Mouse (Mus musculus): ENCODE measurements around the gene Camta1. TPM values are rescaled to one million over a fixed set of nuclear protein-coding genes. Genes with fewer than 3 reads are reported as not detected.
A peak's percentile ranks its signal among the peaks of the same experiment; 100 is the strongest.

Camta1 gene
- polyA plus RNA-seq, 2 experiments: 7.3 to 32.8 TPM

DNA sequence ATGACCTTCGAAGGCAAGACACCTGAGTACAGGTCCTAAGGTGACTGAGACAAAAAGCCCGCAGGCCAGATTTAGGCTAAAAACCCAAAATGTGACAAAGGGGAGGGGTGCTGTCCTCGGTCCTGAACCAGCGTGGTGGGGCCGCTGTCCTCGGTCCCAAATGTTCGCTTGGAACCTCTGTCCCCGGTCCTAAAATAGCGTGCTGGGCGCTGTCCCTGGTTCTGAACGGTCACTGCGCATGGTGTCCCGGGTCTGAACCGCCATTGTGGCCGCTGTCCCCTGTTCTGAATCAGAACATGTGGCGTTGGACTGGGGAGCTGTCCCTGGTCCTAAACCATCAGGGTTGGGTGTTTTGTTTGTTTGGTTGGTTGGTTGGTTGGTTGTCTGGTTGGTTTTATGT lies 257.2 kb downstream of the Camta1 start:
- Histone ChIP-seq H3K9me3 (ENCODE audit: control insufficient read depth, low read length) (no peaks in the 10 kb centered on the region), H3K36me3 (replicated peaks; ENCODE audit: control insufficient read depth, insufficient read depth, low read depth) (no peaks in the 10 kb centered on the region), H3K27ac (no peak overlapping the region), H3K4me1 (replicated peaks; ENCODE audit: control insufficient read depth in 2 of 2, insufficient read depth in 2 of 2, low read length in 1 of 2) (no peaks in the 10 kb centered on the region), H3K9ac (replicated peaks) (no peak overlapping the region), H3K4me2 (ENCODE audit: low read depth) (no peak overlapping the region), H3K4me3 (ENCODE audit: insufficient read depth in 1 of 2, low read depth in 2 of 2, low read length in 2 of 2) (no peak overlapping the region), H3K27me3 (ENCODE audit: control insufficient read depth, insufficient read depth, low read length) (no peaks in the 10 kb centered on the region)
- TF ChIP-seq EP300 (IDR thresholded peaks at IDR 0.05; ENCODE audit: low read depth): no peak
- no peak for TF ChIP-seq CTCF (IDR thresholded peaks at IDR 0.05; ENCODE audit: low read depth)
- peak; percentile 28 to 43 (median 33) for DNase-seq (ENCODE audit: low read depth in 3 of 3, low spot score in 3 of 3)
- WGBS (ENCODE audit: insufficient replicate concordance): 10% methylated on average over 16 of the region's 16 CpGs
- no peak; the same call in 1 of the 2 replicates for ATAC-seq (ENCODE audit: insufficient read depth)

GRCm38 (mm10) chr4:151603586-151603985 lies 258.1 kb downstream of the Camta1 start:
- no peak overlapping the region for H3K4me3 ChIP-seq (ENCODE audit: insufficient read depth in 1 of 2, low read depth in 2 of 2, low read length in 2 of 2)
- H3K9ac ChIP-seq (replicated peaks): no peak overlapping the region
- H3K27ac ChIP-seq: no peak overlapping the region
- no peaks in the 10 kb centered on the region for H3K4me1 ChIP-seq (replicated peaks; ENCODE audit: control insufficient read depth in 2 of 2, insufficient read depth in 2 of 2, low read length in 1 of 2)
- DNase-seq (ENCODE audit: low read depth in 3 of 3, low spot score in 3 of 3) (no peak), ATAC-seq (ENCODE audit: insufficient read depth) (no peak)
- no peaks in the 10 kb centered on the region for H3K36me3 ChIP-seq (replicated peaks; ENCODE audit: control insufficient read depth, insufficient read depth, low read depth)
- H3K27me3 ChIP-seq (ENCODE audit: control insufficient read depth, insufficient read depth, low read length): no peaks in the 10 kb centered on the region
- H3K9me3 ChIP-seq (ENCODE audit: control insufficient read depth, low read length): no peaks in the 10 kb centered on the region
- H3K4me2 ChIP-seq (ENCODE audit: low read depth): no peak overlapping the region
- WGBS (ENCODE audit: insufficient replicate concordance): 66% methylated on average over 9 of the region's 9 CpGs
- TF ChIP-seq EP300 (IDR thresholded peaks at IDR 0.05; ENCODE audit: low read depth): no peak
- no peak for TF ChIP-seq CTCF (IDR thresholded peaks at IDR 0.05; ENCODE audit: low read depth)

DNA sequence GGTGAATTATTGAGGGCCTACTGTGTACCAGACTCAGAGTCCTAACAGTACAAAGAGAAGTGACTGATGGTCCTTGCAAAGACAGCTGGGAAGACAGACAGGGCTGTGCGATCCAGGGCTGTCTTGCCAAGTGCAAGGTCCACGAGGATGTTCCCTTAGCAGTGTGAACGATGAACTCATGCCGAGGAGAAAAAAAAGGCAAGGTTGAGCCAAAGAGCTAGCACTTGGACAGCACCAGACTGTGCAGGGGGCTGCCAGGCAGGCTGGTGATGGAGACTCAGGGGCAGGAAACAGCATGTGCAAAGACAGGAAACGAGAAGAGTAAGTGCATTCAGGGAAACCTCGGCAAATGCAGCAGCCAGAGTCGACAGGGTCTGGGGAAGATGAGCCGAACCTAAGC lies 266.6 kb downstream of the Camta1 start:
- ATAC-seq (ENCODE audit: insufficient read depth): no peak
- WGBS (ENCODE audit: insufficient replicate concordance): 41% methylated on average over 8 of the region's 8 CpGs
- H3K4me2 ChIP-seq (ENCODE audit: low read depth): no peak overlapping the region
- no peaks in the 10 kb centered on the region for H3K4me1 ChIP-seq (replicated peaks; ENCODE audit: control insufficient read depth in 2 of 2, insufficient read depth in 2 of 2, low read length in 1 of 2)
- H3K27me3 ChIP-seq (ENCODE audit: control insufficient read depth, insufficient read depth, low read length): no peaks in the 10 kb centered on the region
- H3K9ac ChIP-seq (replicated peaks): no peak overlapping the region
- no peaks in the 10 kb centered on the region for H3K36me3 ChIP-seq (replicated peaks; ENCODE audit: control insufficient read depth, insufficient read depth, low read depth)
- no peak for TF ChIP-seq CTCF (IDR thresholded peaks at IDR 0.05; ENCODE audit: low read depth)
- no peak for TF ChIP-seq EP300 (IDR thresholded peaks at IDR 0.05; ENCODE audit: low read depth)
- no peak overlapping the region for H3K4me3 ChIP-seq (ENCODE audit: insufficient read depth in 1 of 2, low read depth in 2 of 2, low read length in 2 of 2)
- no peak overlapping the region for H3K27ac ChIP-seq
- DNase-seq (ENCODE audit: low read depth in 3 of 3, low spot score in 3 of 3): no peak
- no peaks in the 10 kb centered on the region for H3K9me3 ChIP-seq (ENCODE audit: control insufficient read depth, low read length)

DNA sequence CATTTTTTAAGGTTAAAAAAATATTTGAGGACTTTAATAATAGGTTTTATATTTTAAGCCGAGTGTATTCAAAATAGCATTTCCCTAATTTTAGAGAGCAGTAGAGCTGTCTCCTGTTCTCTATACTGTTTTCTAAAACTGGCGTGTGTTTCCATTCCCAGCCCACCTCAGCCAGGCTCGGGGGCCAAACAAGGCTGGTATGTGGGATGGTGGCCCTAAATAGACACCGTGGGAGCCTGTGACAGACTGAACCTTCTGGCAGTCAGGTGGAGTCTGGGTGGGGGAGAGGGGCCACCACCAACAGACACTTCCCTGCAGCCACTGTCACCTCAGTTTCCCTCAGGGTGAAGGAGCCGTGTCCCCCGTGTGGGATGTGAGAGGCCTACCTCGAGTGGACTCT lies 268.6 kb downstream of the Camta1 start:
- TF ChIP-seq CTCF (IDR thresholded peaks at IDR 0.05; ENCODE audit: low read depth) (no peak), EP300 (IDR thresholded peaks at IDR 0.05; ENCODE audit: low read depth) (no peak)

GRCm38 (mm10) chr4:151586074-151586473 lies 275.6 kb downstream of the Camta1 start:
- no peak overlapping the region for H3K4me3 ChIP-seq (ENCODE audit: insufficient read depth in 1 of 2, low read depth in 2 of 2, low read length in 2 of 2)
- H3K4me2 ChIP-seq (ENCODE audit: low read depth): no peak overlapping the region
- H3K4me1 ChIP-seq (replicated peaks; ENCODE audit: control insufficient read depth in 2 of 2, insufficient read depth in 2 of 2, low read length in 1 of 2): no peaks in the 10 kb centered on the region
- no peak for DNase-seq (ENCODE audit: low read depth in 3 of 3, low spot score in 3 of 3)
- WGBS (ENCODE audit: insufficient replicate concordance): 69% methylated on average over 9 of the region's 9 CpGs
- no peaks in the 10 kb centered on the region for H3K27me3 ChIP-seq (ENCODE audit: control insufficient read depth, insufficient read depth, low read length)
- no peak for TF ChIP-seq CTCF (IDR thresholded peaks at IDR 0.05; ENCODE audit: low read depth)
- no peaks in the 10 kb centered on the region for H3K9me3 ChIP-seq (ENCODE audit: control insufficient read depth, low read length)
- no peak for ATAC-seq (ENCODE audit: insufficient read depth)
- H3K27ac ChIP-seq: no peak overlapping the region
- H3K9ac ChIP-seq (replicated peaks): no peak overlapping the region
- H3K36me3 ChIP-seq (replicated peaks; ENCODE audit: control insufficient read depth, insufficient read depth, low read depth): no peaks in the 10 kb centered on the region

More for the DNA sequence above, 268.6 kb downstream of the Camta1 start:
- H3K36me3 ChIP-seq (replicated peaks; ENCODE audit: control insufficient read depth, insufficient read depth, low read depth): no peaks in the 10 kb centered on the region
- no peak for ATAC-seq (ENCODE audit: insufficient read depth)
- H3K4me3 ChIP-seq (ENCODE audit: insufficient read depth in 1 of 2, low read depth in 2 of 2, low read length in 2 of 2): no peak overlapping the region
- no peaks in the 10 kb centered on the region for H3K4me1 ChIP-seq (replicated peaks; ENCODE audit: control insufficient read depth in 2 of 2, insufficient read depth in 2 of 2, low read length in 1 of 2)
- no peaks in the 10 kb centered on the region for H3K27me3 ChIP-seq (ENCODE audit: control insufficient read depth, insufficient read depth, low read length)
- WGBS (ENCODE audit: insufficient replicate concordance): 56% methylated on average over 7 of the region's 7 CpGs
- no peak overlapping the region for H3K4me2 ChIP-seq (ENCODE audit: low read depth)
- DNase-seq (ENCODE audit: low read depth in 3 of 3, low spot score in 3 of 3): no peak
- no peaks in the 10 kb centered on the region for H3K9me3 ChIP-seq (ENCODE audit: control insufficient read depth, low read length)
- no peak overlapping the region for H3K27ac ChIP-seq
- H3K9ac ChIP-seq (replicated peaks): no peak overlapping the region
